Mouse (Mus musculus): Measurements from ENCODE around the gene Snx9. TPM values are rescaled to one million over a fixed set of nuclear protein-coding genes. Genes with fewer than 3 reads are reported as not detected.

Snx9 gene
- polyA plus RNA-seq, 1 experiment from 2014 or later = 15.3 TPM

DNA sequence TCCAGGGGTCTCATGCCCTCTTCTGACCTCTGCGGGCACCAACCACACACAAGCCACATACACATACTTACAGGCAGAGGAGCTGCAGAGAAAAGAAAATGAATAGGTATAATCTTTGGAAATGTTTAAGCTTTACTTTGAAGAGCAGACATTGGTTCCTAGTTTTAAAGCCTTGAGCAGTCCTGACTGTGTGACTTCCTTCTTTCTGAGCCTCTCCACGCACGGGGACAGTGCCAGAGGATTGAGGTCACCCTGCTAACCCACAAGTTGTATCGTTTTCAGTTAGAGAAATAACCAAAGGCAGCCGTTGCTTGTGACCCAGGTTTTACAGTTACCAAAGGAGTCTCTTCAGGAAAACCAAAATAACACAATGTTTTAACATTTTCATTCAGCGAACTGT, 87.9 kb downstream of the Snx9 start:
- WGBS = 90% methylated on average over 6 of the region's 6 CpGs
- peaks cover 2% of the 10 kb centered on the region for H3K4me1 ChIP-seq
- no peaks in the 10 kb centered on the region for H3K27me3 ChIP-seq (ENCODE audit: low read depth, poor library complexity, severe bottlenecking)
- H3K27ac ChIP-seq (replicated peaks) = no peak overlapping the region
- peaks cover 37% of the 10 kb centered on the region for H3K36me3 ChIP-seq
- no peaks in the 10 kb centered on the region for H3K9me3 ChIP-seq (replicated peaks)
- no peak for DNase-seq (ENCODE audit: low spot score)
- H3K4me3 ChIP-seq = no peak overlapping the region

GRCm38 (mm10) chr17:5932161-5932560, 91.0 kb downstream of the Snx9 start:
- Histone ChIP-seq H3K9me3 (replicated peaks) (no peaks in the 10 kb centered on the region), H3K27me3 (ENCODE audit: low read depth, poor library complexity, severe bottlenecking) (peaks cover 2% of the 10 kb centered on the region), H3K4me3 (no peak overlapping the region), H3K4me1 (peaks cover 25% of the 10 kb centered on the region), H3K27ac (replicated peaks) (no peak overlapping the region), H3K36me3 (peaks cover 21% of the 10 kb centered on the region)
- DNase-seq (ENCODE audit: low spot score) = no peak
- WGBS = 82% methylated on average over 5 of the region's 5 CpGs

DNA sequence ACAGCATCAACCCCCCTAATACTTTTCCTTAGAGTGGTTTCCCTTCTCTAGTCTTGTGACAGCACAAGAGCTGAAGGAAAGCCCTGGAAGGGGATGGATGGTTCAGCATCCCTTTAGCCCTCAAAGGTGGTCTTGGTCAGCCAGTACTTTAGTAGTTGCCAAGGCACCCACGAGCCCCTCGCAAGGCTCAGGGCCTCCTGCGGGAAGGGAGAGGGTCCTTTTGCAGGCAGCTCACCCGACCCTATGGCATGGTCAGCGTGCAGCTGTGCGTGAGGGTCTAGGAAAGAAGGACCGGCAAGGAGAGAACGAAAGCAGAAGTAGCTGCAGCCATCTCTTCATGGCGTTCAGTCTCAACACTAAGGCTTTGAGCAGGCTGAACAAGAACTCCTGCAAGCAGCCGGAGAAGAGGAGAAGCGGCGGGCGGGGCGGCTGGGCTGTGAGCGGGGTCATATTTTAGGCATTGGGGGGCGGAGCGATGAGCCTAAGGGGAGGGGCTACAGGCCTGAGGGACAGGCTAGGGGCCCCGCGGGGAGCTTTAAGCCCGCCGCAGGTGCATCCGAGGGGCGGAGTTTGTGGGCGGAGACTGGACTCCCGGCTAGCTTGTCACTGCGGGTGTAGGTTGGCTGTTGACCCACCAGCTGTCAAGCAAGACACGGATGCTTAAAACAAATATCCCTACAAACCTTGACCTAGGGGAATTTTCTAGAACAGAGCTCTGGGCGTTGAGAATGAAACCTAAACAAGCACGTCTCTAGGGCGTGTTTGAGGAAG, 93.6 kb downstream of the Snx9 start:
- peaks cover 28% of the 10 kb centered on the region for H3K27me3 ChIP-seq (ENCODE audit: low read depth, poor library complexity, severe bottlenecking)
- H3K9me3 ChIP-seq (replicated peaks) = no peaks in the 10 kb centered on the region
- H3K4me1 ChIP-seq = peaks cover 25% of the 10 kb centered on the region
- peak overlapping the region; percentile 76 for H3K27ac ChIP-seq (replicated peaks)
- DNase-seq (ENCODE audit: low spot score) = peak; percentile 84
- WGBS = under 1% methylated on average over 30 of the region's 30 CpGs
- peaks cover 5% of the 10 kb centered on the region; the same call in 1 of the 2 replicates for H3K36me3 ChIP-seq
- peak overlapping the region; percentile 54 for H3K4me3 ChIP-seq

- no peak overlapping the region for H3K4me3 ChIP-seq
- no peaks in the 10 kb centered on the region for H3K36me3 ChIP-seq
- H3K9me3 ChIP-seq (replicated peaks) = no peaks in the 10 kb centered on the region
- no peak for DNase-seq (ENCODE audit: low spot score)
- H3K27me3 ChIP-seq (ENCODE audit: low read depth, poor library complexity, severe bottlenecking) = peaks cover 37% of the 10 kb centered on the region
- no peak overlapping the region for H3K27ac ChIP-seq (replicated peaks)
- 79% methylated on average over 3 of the region's 3 CpGs for WGBS
- H3K4me1 ChIP-seq = peaks cover 28% of the 10 kb centered on the region
Observed at GRCm38 (mm10) chr17:5935680-5936079, 94.6 kb downstream of the Snx9 start.

GRCm38 (mm10) chr17:5936276-5936675, 95.1 kb downstream of the Snx9 start:
- DNase-seq (ENCODE audit: low spot score) = no peak
- H3K36me3 ChIP-seq = no peaks in the 10 kb centered on the region
- no peak overlapping the region for H3K27ac ChIP-seq (replicated peaks)
- peaks cover 34% of the 10 kb centered on the region for H3K4me1 ChIP-seq
- WGBS = 59% methylated on average over 14 of the region's 14 CpGs
- H3K9me3 ChIP-seq (replicated peaks) = no peaks in the 10 kb centered on the region
- H3K4me3 ChIP-seq = no peak overlapping the region
- H3K27me3 ChIP-seq (ENCODE audit: low read depth, poor library complexity, severe bottlenecking) = peaks cover 43% of the 10 kb centered on the region

DNA sequence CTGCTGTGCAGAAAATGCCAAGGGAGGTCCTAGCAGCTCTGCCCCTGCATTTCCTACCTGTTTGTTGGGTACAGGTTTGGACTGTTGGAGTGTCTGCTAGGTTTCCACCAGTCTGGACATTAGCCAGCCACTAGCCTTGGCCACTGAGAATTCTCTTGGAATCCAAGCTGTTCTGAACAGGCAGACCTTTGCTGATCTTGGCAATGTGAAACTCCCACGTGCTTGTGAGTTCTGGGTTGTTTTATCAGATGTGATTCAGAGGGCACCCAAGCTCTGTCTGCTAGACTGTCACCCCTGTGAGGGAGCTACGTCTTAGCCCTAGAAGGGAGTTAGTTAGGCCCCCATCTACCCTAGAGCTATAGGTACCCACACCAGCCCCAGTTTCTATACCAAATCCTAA, 96.3 kb downstream of the Snx9 start:
- Histone ChIP-seq H3K27ac (replicated peaks) (no peak overlapping the region), H3K36me3 (no peaks in the 10 kb centered on the region), H3K4me3 (no peak overlapping the region), H3K27me3 (ENCODE audit: low read depth, poor library complexity, severe bottlenecking) (peaks cover 55% of the 10 kb centered on the region), H3K4me1 (peaks cover 42% of the 10 kb centered on the region), H3K9me3 (replicated peaks) (no peaks in the 10 kb centered on the region)
- no peak for DNase-seq (ENCODE audit: low spot score)
- WGBS = 88% methylated on average over 2 of the region's 2 CpGs

GRCm38 (mm10) chr17:5939871-5940270, 98.7 kb downstream of the Snx9 start:
- no peaks in the 10 kb centered on the region for H3K9me3 ChIP-seq (replicated peaks)
- H3K4me3 ChIP-seq = no peak overlapping the region
- no peak overlapping the region for H3K27ac ChIP-seq (replicated peaks)
- H3K4me1 ChIP-seq = peaks cover 31% of the 10 kb centered on the region
- no peaks in the 10 kb centered on the region for H3K36me3 ChIP-seq
- no peak for DNase-seq (ENCODE audit: low spot score)
- peaks cover 66% of the 10 kb centered on the region for H3K27me3 ChIP-seq (ENCODE audit: low read depth, poor library complexity, severe bottlenecking)
- WGBS = 51% methylated on average over 12 of the region's 12 CpGs

GRCm38 (mm10) chr17:5940792-5941191, 99.7 kb downstream of the Snx9 start:
- H3K9me3 ChIP-seq (replicated peaks) = no peaks in the 10 kb centered on the region
- WGBS = under 1% methylated on average over 33 of the region's 38 CpGs
- DNase-seq (ENCODE audit: low spot score) = peak; percentile 79
- peak overlapping the region; percentile 67 for H3K4me3 ChIP-seq
- peaks cover 22% of the 10 kb centered on the region for H3K4me1 ChIP-seq
- no peaks in the 10 kb centered on the region for H3K36me3 ChIP-seq
- no peak overlapping the region; the same call in 1 of the 2 replicates for H3K27ac ChIP-seq (replicated peaks)
- H3K27me3 ChIP-seq (ENCODE audit: low read depth, poor library complexity, severe bottlenecking) = peaks cover 66% of the 10 kb centered on the region

DNA sequence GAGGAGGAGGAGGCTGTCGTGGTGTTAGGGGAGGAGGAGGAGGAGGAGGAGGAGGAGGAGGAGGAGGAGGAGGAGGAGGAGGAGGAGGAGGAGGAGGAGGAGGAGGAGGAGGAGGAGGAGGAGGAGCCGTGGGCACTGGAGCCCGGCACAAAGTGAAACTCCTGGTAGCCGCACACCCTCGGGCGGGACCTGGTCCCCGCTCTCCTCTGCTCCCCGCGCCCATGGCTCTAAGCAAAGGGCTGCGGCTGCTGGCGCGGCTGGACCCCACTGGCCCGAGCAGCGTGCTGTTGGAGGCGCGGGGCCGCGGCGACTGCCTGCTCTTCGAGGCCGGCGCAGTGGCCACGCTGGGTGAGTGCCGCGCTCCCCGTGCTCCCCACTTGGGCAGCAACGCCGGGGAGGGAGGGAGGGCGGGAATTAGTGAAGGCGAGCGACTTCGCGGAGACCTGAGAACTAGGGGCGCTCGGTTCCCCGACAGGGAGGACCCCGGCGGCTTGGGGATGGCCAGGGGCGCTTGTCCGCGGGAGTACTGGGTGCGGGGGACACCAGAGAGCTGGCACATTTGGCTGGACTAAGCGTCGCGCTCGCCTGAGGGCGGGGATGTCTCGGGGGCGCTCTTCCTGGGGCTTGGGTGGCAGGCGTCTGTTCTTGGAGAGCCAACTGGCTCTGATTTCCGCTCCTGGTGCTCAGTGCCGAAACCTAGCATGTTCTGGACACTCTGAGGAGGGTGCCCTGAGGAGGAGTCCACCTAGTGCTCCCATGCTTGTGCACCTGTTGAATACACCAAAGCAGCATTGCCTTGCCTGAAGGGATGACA, 100.3 kb downstream of the Snx9 start, which contains the start of gene Synj2:
TSS of gene Synj2 (plus strand) at position 51 of the 814 bp plus-strand sequence.
- peak; percentile 71 for DNase-seq (ENCODE audit: low spot score)
- WGBS = 2% methylated on average over 49 of the region's 52 CpGs
- Histone ChIP-seq H3K4me1 (peaks cover 17% of the 10 kb centered on the region), H3K9me3 (replicated peaks) (no peaks in the 10 kb centered on the region), H3K36me3 (no peaks in the 10 kb centered on the region), H3K4me3 (peak within 1 kb of the TSS; percentile 67), H3K27ac (replicated peaks) (peak within 1 kb of the TSS; percentile 81), H3K27me3 (ENCODE audit: low read depth, poor library complexity, severe bottlenecking) (peaks cover 66% of the 10 kb centered on the region)

DNA sequence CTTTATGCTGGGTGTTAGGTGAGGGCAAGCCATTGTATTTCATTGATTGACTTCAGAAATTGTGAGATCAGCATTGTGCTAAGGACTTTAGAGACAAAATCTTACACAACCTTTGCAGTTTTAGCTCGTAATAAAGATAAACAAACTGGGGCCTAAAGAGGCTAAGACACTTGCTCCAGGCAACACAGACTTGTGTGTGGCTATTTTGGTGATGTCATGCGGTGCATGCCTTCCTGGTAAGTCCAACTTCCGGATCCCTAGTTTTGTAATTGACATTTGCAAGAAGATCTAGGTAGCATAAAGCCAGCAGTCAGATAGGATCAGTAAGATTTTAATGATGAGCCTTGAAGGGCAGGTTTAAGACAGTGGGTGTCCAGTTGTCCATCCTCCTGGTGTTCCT, 101.0 kb downstream of the Snx9 start:
- no peaks in the 10 kb centered on the region for H3K36me3 ChIP-seq
- H3K9me3 ChIP-seq (replicated peaks) = no peaks in the 10 kb centered on the region
- H3K4me3 ChIP-seq = no peak overlapping the region; the same call in 1 of the 2 replicates
- 84% methylated on average over 3 of the region's 3 CpGs for WGBS
- peaks cover 64% of the 10 kb centered on the region for H3K27me3 ChIP-seq (ENCODE audit: low read depth, poor library complexity, severe bottlenecking)
- H3K27ac ChIP-seq (replicated peaks) = no peak overlapping the region
- H3K4me1 ChIP-seq = peaks cover 21% of the 10 kb centered on the region
- no peak for DNase-seq (ENCODE audit: low spot score)

DNA sequence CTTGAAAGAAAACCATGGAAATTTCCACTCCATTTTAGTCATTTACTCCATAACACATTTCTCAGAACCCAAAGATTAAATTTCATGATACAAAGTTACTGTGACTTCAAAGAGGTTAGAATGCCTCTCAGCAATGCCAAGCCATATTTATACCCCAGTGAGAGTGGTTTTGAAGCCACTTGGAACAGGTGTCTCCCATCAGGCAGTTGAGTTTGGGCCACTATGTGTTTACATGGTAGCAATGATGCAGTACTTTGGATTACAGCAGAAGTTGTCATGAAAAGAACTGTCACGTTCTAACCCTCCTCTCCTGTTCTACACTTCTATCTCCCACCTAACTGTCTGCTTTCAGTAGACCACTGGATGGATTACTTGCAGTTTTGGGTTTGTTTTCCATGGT, 101.9 kb downstream of the Snx9 start:
- Histone ChIP-seq H3K4me3 (no peak overlapping the region), H3K27ac (replicated peaks) (no peak overlapping the region), H3K27me3 (ENCODE audit: low read depth, poor library complexity, severe bottlenecking) (peaks cover 55% of the 10 kb centered on the region)

DNA sequence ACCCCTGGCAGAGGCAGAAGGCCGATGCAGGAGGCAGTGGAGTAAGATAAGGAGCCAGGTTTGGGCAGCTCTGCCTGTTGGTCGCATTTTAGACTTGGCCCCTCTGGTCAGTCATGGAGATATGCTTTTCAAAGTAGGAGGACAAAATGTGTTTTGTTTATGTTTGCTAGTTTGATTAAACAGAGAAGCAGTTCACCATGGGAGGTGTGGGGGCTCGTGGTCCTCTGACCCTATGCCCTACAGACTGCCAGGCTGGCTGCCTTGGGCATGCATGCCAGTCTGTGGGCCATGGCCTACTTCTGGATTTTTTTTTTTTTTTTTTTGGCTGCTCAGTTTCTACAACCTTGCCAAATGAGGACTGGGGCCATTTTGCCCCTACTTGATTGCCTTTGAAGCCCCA, 105.9 kb downstream of the Snx9 start:
- Histone ChIP-seq H3K27ac (replicated peaks) (no peak overlapping the region), H3K27me3 (ENCODE audit: low read depth, poor library complexity, severe bottlenecking) (peaks cover 15% of the 10 kb centered on the region), H3K4me1 (peaks cover 4% of the 10 kb centered on the region), H3K9me3 (replicated peaks) (no peaks in the 10 kb centered on the region), H3K36me3 (no peaks in the 10 kb centered on the region), H3K4me3 (no peak overlapping the region)
- DNase-seq (ENCODE audit: low spot score) = no peak
- 74% methylated on average over 3 of the region's 3 CpGs for WGBS

More for the DNA sequence above, 101.9 kb downstream of the Snx9 start:
- Histone ChIP-seq H3K36me3 (no peaks in the 10 kb centered on the region), H3K4me1 (peaks cover 21% of the 10 kb centered on the region), H3K9me3 (replicated peaks) (no peaks in the 10 kb centered on the region)
- WGBS = 83% methylated on average over 1 of the region's 1 CpGs
- DNase-seq (ENCODE audit: low spot score) = no peak

- Histone ChIP-seq H3K4me3 (no peak overlapping the region), H3K36me3 (no peaks in the 10 kb centered on the region), H3K9me3 (replicated peaks) (no peaks in the 10 kb centered on the region), H3K4me1 (no peaks in the 10 kb centered on the region), H3K27me3 (ENCODE audit: low read depth, poor library complexity, severe bottlenecking) (no peaks in the 10 kb centered on the region), H3K27ac (replicated peaks) (no peak overlapping the region)
- DNase-seq (ENCODE audit: low spot score) = no peak
- WGBS = 89% methylated on average over 4 of the region's 4 CpGs
Observed at GRCm38 (mm10) chr17:5952455-5952854, 111.3 kb downstream of the Snx9 start.

Data from midbrain, embryonic 10.5 days (tissue).